Mouse (Mus musculus) neural tube, embryonic 12.5 days (tissue): ENCODE measurements around the gene Myh9. TPM values are rescaled to one million over a fixed set of nuclear protein-coding genes. Genes with fewer than 3 reads are reported as not detected.
"Not testable (repeated sequence)": the region's sequence is repeated elsewhere in the genome, so short reads cannot be mapped to it uniquely, and the experiment has no call there.

ENCODE experiments used
- ATAC-seq: fragments of 200-750 bp; cut with Nextera tagmentation; 2 replicates; pipeline ENCODE4 v1.8.0; 2017; ENCODE audit warnings: low read depth, mild to moderate bottlenecking, moderate TSS enrichment, moderate library complexity; ENCODE audit not compliant: low FRiP score
- H3K27ac ChIP-seq: fragments of 300-500 bp; sonication (generic); 2 replicates; pipeline ENCODE4 v1.5.1; 2016
- H3K27me3 ChIP-seq: fragments of 300-500 bp; sonication (generic); replicated peaks from 2 replicates; pipeline ENCODE4 v1.6.1; 2016; ENCODE audit warnings: mild to moderate bottlenecking
- H3K36me3 ChIP-seq: fragments of 300-500 bp; sonication (generic); 2 replicates; pipeline ENCODE4 v1.6.1; 2016; ENCODE audit warnings: mild to moderate bottlenecking
- H3K4me1 ChIP-seq: fragments of 300-500 bp; sonication (generic); 2 replicates; pipeline ENCODE4 v1.6.1; 2016
- H3K4me2 ChIP-seq: fragments of 300-500 bp; sonication (generic); replicated peaks from 2 replicates; pipeline ENCODE4 v1.6.1; 2016; ENCODE audit warnings: mild to moderate bottlenecking
- H3K4me3 ChIP-seq: fragments of 300-500 bp; sonication (generic); 2 replicates; pipeline ENCODE4 v1.5.1; 2016
- H3K9ac ChIP-seq: fragments of 300-500 bp; sonication (generic); 2 replicates; pipeline ENCODE4 v1.6.1; 2016; ENCODE audit warnings: mild to moderate bottlenecking
- H3K9me3 ChIP-seq: fragments of 300-500 bp; sonication (generic); 2 replicates; pipeline ENCODE4 v1.6.1; 2016; ENCODE audit warnings: mild to moderate bottlenecking
- WGBS: fragments of 180-500 bp; shearing (Covaris S2); methylation state at CpG from one replicate; pipeline ENCODE4 v1.1.7; 2016; 5-methylcytosine and 5-hydroxymethylcytosine counted together
- polyA plus RNA-seq: library from polyadenylated mRNA; unstranded; fragments of >200 nt; fragmentation: Nextera tagmentation; extraction: Ambion mirVana; gene quantifications from 2 replicates; pipeline ENCODE4 v1.2.1, GENCODE M21; 2016

Myh9 gene
- polyA plus RNA-seq, 1 experiment from 2014 or later = 21.0 TPM

DNA sequence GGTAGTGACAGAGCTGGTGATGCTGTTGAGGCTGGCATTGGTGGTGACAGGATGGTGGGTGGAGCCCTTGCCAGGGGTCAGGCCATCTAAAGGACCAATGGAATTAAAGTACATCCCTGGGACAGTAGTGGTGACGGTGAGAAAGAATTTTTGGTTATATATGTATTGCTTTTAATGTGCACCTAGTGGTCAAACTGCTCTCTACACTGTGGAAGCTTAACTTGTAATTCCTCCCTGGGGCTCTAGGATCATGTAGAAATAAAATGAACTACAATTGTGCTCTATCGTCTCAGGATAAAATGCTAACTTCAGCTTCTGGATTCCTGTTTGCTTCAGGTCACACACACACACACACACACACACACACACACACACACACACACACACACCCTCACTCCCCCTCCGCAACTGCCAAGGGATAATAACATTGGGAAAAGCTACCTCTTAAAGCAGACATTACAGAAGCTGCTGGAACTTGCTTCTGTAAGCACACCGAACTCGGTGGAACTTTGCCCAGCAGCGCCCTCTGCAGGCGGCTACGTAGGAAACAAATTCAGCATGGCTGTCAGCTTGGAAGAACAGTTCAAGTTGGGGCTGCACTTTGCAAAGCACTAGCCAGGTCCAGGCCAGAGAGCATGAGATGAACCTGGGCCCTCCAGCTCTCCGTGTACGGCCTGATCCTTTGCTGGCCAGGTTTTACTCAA, 117.6 kb downstream of the Myh9 start:
- H3K9me3 ChIP-seq, H3K4me1 ChIP-seq, H3K9ac ChIP-seq, H3K4me2 ChIP-seq, H3K27me3 ChIP-seq, H3K4me3 ChIP-seq, ATAC-seq, H3K36me3 ChIP-seq, H3K27ac ChIP-seq: not testable (repeated sequence)
- WGBS = 16% methylated on average over 3 of the region's 10 CpGs

DNA sequence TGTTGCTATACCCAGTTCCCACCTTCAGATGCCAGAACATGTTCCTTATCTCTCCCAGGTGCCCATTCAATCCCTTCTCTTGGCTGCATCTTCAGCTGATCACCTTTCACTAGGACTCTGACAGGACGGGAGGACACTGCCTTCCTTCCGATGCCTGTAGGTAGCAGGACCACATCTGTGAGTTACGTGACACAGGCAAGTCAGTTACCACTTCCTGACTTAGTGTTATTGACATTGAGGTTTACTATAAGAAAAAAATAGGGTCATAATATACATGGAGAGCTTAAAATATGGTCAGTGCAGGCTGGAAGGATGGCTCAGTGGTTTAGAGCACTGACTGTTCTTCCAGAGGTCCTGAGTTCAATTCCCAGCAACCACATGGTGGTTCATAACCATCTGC, 120.5 kb downstream of the Myh9 start:
- H3K36me3 ChIP-seq, H3K4me3 ChIP-seq, ATAC-seq, H3K9me3 ChIP-seq, H3K4me1 ChIP-seq, H3K4me2 ChIP-seq, H3K27ac ChIP-seq, H3K27me3 ChIP-seq, H3K9ac ChIP-seq: not testable (repeated sequence)
- no CpG with 5 or more reads among the region's 3 CpGs for WGBS

DNA sequence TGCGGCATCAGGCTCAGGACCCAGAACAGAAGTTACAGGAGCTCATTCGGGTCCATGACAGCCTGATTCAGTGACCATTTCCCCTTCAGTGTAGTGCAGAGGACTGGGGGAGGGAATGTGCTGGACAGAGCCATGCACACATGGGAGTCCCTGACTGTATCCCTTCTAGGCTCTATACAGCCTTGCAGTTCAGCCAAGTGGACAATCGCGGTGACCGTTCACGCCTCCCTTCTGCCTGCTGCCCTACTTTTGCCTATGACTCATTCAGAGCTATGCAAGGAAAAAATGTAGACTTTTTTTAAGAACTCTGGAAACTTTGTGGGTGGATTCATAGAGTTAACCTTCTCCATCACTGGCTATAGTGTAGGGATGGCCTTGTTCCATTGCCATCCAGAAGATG, 123.7 kb downstream of the Myh9 start:
- not testable (repeated sequence) for H3K4me1 ChIP-seq, H3K9ac ChIP-seq, H3K4me3 ChIP-seq, H3K36me3 ChIP-seq, H3K4me2 ChIP-seq, H3K9me3 ChIP-seq, H3K27me3 ChIP-seq, H3K27ac ChIP-seq, ATAC-seq
- WGBS = 91% methylated on average over 2 of the region's 6 CpGs

Other genes with a start within 250 kb of the Myh9 start
- gene Apol10b, start 246.1 kb downstream of the Myh9 start, polyA plus RNA-seq = 0.19 TPM in 1 of 2 replicates, not detected in the other
- gene Gm36245, start 242.9 kb downstream of the Myh9 start, polyA plus RNA-seq = not detected in 2 replicates
- gene Apol11b, start 198.9 kb downstream of the Myh9 start, polyA plus RNA-seq = not detected in 2 replicates
- gene Apol7e, start 143.3 kb downstream of the Myh9 start, polyA plus RNA-seq = not detected in 2 replicates
- gene Apol9b, start 113.1 kb downstream of the Myh9 start, polyA plus RNA-seq = not detected in 2 replicates
- gene Apol8, start 85.2 kb downstream of the Myh9 start, polyA plus RNA-seq = 0.26 and 0.48 TPM in 2 replicates
- 208 and 218 TPM in 2 replicates for gene Txn2, start 86.8 kb upstream of the Myh9 start, polyA plus RNA-seq
- 5.5 and 6.2 TPM in 2 replicates for gene Foxred2, start 114.5 kb upstream of the Myh9 start, polyA plus RNA-seq
- 204 and 205 TPM in 2 replicates for gene Eif3d, start 128.6 kb upstream of the Myh9 start, polyA plus RNA-seq